Mouse (Mus musculus) liver, adult 2 months (tissue): ENCODE data around the gene Arhgap10.

Experiments
- CTCF ChIP-seq: fragments of 200-500 bp; IDR thresholded peaks from 2 replicates; pipeline ENCODE4 v1.5.1; 2011; ENCODE audit warnings: low read depth, low read length, control low read depth
- POLR2A ChIP-seq: fragments of 200-500 bp; IDR thresholded peaks from 2 replicates; pipeline ENCODE4 v1.6.1; 2011; ENCODE audit warnings: low read length, control low read depth; ENCODE audit not compliant: insufficient read depth; ENCODE audit errors: extremely low read depth

GRCm38 (mm10) chr8:77422632-77423252, 95.0 kb downstream of the Arhgap10 start:
- TF ChIP-seq CTCF (no peak), POLR2A (no peak)
